Mouse (Mus musculus): ENCODE data around the gene Myl4. TPM values are rescaled to one million over a fixed set of nuclear protein-coding genes. Genes with fewer than 3 reads are reported as not detected.

The Myl4 gene
- polyA plus RNA-seq, 1 experiment from 2014 or later: 115 TPM

GRCm38 (mm10) chr11:104588513-104588912 lies 38.0 kb downstream of the Myl4 start:
- Histone ChIP-seq H3K27me3 (ENCODE audit: control insufficient read depth, insufficient read depth, low read depth, low read length) (no peaks in the 10 kb centered on the region), H3K4me1 (replicated peaks; ENCODE audit: control insufficient read depth, insufficient read depth, low read length) (peaks cover 11% of the 10 kb centered on the region), H3K36me3 (ENCODE audit: control insufficient read depth, insufficient read depth, low read length) (no peaks in the 10 kb centered on the region), H3K27ac (ENCODE audit: low read length) (no peak overlapping the region), H3K4me3 (ENCODE audit: low read length) (no peak overlapping the region), H3K9me3 (ENCODE audit: control insufficient read depth, low read length) (no peaks in the 10 kb centered on the region), H3K9ac (ENCODE audit: low read length) (no peak overlapping the region), H3K4me2 (ENCODE audit: low read depth, low read length) (no peak overlapping the region)
- ATAC-seq (ENCODE audit: low read depth): no peak
- 93% methylated on average over 2 of the region's 2 CpGs for WGBS

GRCm38 (mm10) chr11:104589570-104589969 lies 39.1 kb downstream of the Myl4 start:
- Histone ChIP-seq H3K27ac (ENCODE audit: low read length) (no peak overlapping the region), H3K9me3 (ENCODE audit: control insufficient read depth, low read length) (no peaks in the 10 kb centered on the region), H3K27me3 (ENCODE audit: control insufficient read depth, insufficient read depth, low read depth, low read length) (no peaks in the 10 kb centered on the region), H3K4me3 (ENCODE audit: low read length) (no peak overlapping the region), H3K36me3 (ENCODE audit: control insufficient read depth, insufficient read depth, low read length) (no peaks in the 10 kb centered on the region), H3K4me1 (replicated peaks; ENCODE audit: control insufficient read depth, insufficient read depth, low read length) (peaks cover 11% of the 10 kb centered on the region), H3K9ac (ENCODE audit: low read length) (no peak overlapping the region), H3K4me2 (ENCODE audit: low read depth, low read length) (no peak overlapping the region)
- WGBS: 76% methylated on average over 1 of the region's 1 CpGs
- no peak for ATAC-seq (ENCODE audit: low read depth)

- Histone ChIP-seq H3K27me3 (ENCODE audit: control insufficient read depth, insufficient read depth, low read depth, low read length) (no peaks in the 10 kb centered on the region), H3K4me2 (ENCODE audit: low read depth, low read length) (no peak overlapping the region), H3K9me3 (ENCODE audit: control insufficient read depth, low read length) (no peaks in the 10 kb centered on the region), H3K9ac (ENCODE audit: low read length) (no peak overlapping the region), H3K4me1 (replicated peaks; ENCODE audit: control insufficient read depth, insufficient read depth, low read length) (peaks cover 11% of the 10 kb centered on the region), H3K27ac (ENCODE audit: low read length) (no peak overlapping the region), H3K4me3 (ENCODE audit: low read length) (no peak overlapping the region), H3K36me3 (ENCODE audit: control insufficient read depth, insufficient read depth, low read length) (no peaks in the 10 kb centered on the region)
- under 1% methylated on average over 8 of the region's 8 CpGs for WGBS
- peak; percentile 86 for ATAC-seq (ENCODE audit: low read depth)
Observed at GRCm38 (mm10) chr11:104590148-104590547, 39.7 kb downstream of the Myl4 start.

- H3K27me3 ChIP-seq (ENCODE audit: control insufficient read depth, insufficient read depth, low read depth, low read length): no peaks in the 10 kb centered on the region
- no peak overlapping the region for H3K4me3 ChIP-seq (ENCODE audit: low read length)
- H3K36me3 ChIP-seq (ENCODE audit: control insufficient read depth, insufficient read depth, low read length): no peaks in the 10 kb centered on the region
- 0 out of 2 replicates have a peak overlapping the region, but pooled peaks have one; percentile 1 for H3K27ac ChIP-seq (ENCODE audit: low read length)
- H3K4me1 ChIP-seq (replicated peaks; ENCODE audit: control insufficient read depth, insufficient read depth, low read length): peaks cover 11% of the 10 kb centered on the region
- WGBS: 42% methylated on average over 13 of the region's 13 CpGs
- no peak overlapping the region for H3K4me2 ChIP-seq (ENCODE audit: low read depth, low read length)
- H3K9ac ChIP-seq (ENCODE audit: low read length): no peak overlapping the region
- ATAC-seq (ENCODE audit: low read depth): peak; percentile 49
- H3K9me3 ChIP-seq (ENCODE audit: control insufficient read depth, low read length): no peaks in the 10 kb centered on the region
Observed at GRCm38 (mm10) chr11:104592066-104592835, 41.8 kb downstream of the Myl4 start.

- H3K27ac ChIP-seq (ENCODE audit: low read length): no peak overlapping the region
Observed at GRCm38 (mm10) chr11:104596365-104596764, 45.9 kb downstream of the Myl4 start.

DNA sequence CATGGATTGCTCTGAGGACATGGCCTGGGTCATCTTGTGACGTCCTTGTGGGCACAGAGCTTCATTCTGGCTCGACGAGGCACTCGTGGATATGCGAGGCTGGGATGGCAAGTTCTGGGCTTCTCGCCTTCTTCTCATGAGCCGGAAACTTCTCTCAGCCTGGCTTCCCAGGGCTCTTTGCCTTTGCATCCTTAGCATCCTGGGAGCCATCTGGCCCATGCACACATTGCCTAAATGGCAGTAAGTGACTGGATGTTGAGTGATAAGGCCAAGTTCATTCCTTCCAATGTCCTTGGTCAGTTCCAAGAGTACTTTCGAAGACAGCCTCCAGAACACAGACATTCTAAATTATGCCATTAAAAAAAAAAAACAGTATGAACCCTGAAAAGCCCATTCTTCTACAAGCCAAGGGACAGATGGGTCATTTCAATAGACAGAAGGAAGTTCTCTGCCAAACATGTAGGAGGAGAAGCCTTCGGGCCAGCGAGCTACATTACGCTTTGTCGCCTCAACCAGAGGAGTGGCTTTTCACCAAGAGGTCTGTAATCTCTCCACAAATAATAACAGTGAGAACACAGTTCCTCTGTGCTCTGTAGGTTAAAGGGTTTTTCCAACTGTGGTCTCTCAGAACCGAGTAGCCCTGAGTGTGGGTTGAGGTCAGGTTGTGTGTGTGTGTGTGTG lies 48.9 kb downstream of the Myl4 start:
- Histone ChIP-seq H3K9me3 (ENCODE audit: control insufficient read depth, low read length) (no peaks in the 10 kb centered on the region), H3K4me2 (ENCODE audit: low read depth, low read length) (no peak overlapping the region), H3K36me3 (ENCODE audit: control insufficient read depth, insufficient read depth, low read length) (no peaks in the 10 kb centered on the region), H3K4me3 (ENCODE audit: low read length) (no peak overlapping the region), H3K27ac (ENCODE audit: low read length) (peak overlapping the region; percentile 53), H3K4me1 (replicated peaks; ENCODE audit: control insufficient read depth, insufficient read depth, low read length) (no peaks in the 10 kb centered on the region), H3K9ac (ENCODE audit: low read length) (no peak overlapping the region), H3K27me3 (ENCODE audit: control insufficient read depth, insufficient read depth, low read depth, low read length) (no peaks in the 10 kb centered on the region)
- 55% methylated on average over 13 of the region's 13 CpGs for WGBS
- ATAC-seq (ENCODE audit: low read depth): peak; percentile 80

More at GRCm38 (mm10) chr11:104596365-104596764, 45.9 kb downstream of the Myl4 start:
- WGBS: 62% methylated on average over 10 of the region's 10 CpGs
- H3K9ac ChIP-seq (ENCODE audit: low read length): no peak overlapping the region
- H3K4me2 ChIP-seq (ENCODE audit: low read depth, low read length): no peak overlapping the region
- ATAC-seq (ENCODE audit: low read depth): no peak
- H3K36me3 ChIP-seq (ENCODE audit: control insufficient read depth, insufficient read depth, low read length): no peaks in the 10 kb centered on the region
- H3K27me3 ChIP-seq (ENCODE audit: control insufficient read depth, insufficient read depth, low read depth, low read length): no peaks in the 10 kb centered on the region
- no peak overlapping the region for H3K4me3 ChIP-seq (ENCODE audit: low read length)
- peaks cover 5% of the 10 kb centered on the region for H3K4me1 ChIP-seq (replicated peaks; ENCODE audit: control insufficient read depth, insufficient read depth, low read length)
- no peaks in the 10 kb centered on the region for H3K9me3 ChIP-seq (ENCODE audit: control insufficient read depth, low read length)

GRCm38 (mm10) chr11:104600675-104601074 lies 50.2 kb downstream of the Myl4 start:
- H3K27ac ChIP-seq (ENCODE audit: low read length): no peak overlapping the region
- 53% methylated on average over 4 of the region's 4 CpGs for WGBS

GRCm38 (mm10) chr11:104604192-104604591 lies 53.7 kb downstream of the Myl4 start:
- Histone ChIP-seq H3K4me1 (replicated peaks; ENCODE audit: control insufficient read depth, insufficient read depth, low read length) (peaks cover 4% of the 10 kb centered on the region; the same call in 1 of the 2 replicates), H3K27ac (ENCODE audit: low read length) (no peak overlapping the region), H3K4me2 (ENCODE audit: low read depth, low read length) (no peak overlapping the region), H3K36me3 (ENCODE audit: control insufficient read depth, insufficient read depth, low read length) (no peaks in the 10 kb centered on the region), H3K9me3 (ENCODE audit: control insufficient read depth, low read length) (no peaks in the 10 kb centered on the region), H3K9ac (ENCODE audit: low read length) (no peak overlapping the region), H3K4me3 (ENCODE audit: low read length) (no peak overlapping the region), H3K27me3 (ENCODE audit: control insufficient read depth, insufficient read depth, low read depth, low read length) (no peaks in the 10 kb centered on the region; the same call in 1 of the 2 replicates)
- ATAC-seq (ENCODE audit: low read depth): no peak
- 56% methylated on average over 6 of the region's 6 CpGs for WGBS

More at GRCm38 (mm10) chr11:104600675-104601074, 50.2 kb downstream of the Myl4 start:
- Histone ChIP-seq H3K36me3 (ENCODE audit: control insufficient read depth, insufficient read depth, low read length) (no peaks in the 10 kb centered on the region), H3K4me1 (replicated peaks; ENCODE audit: control insufficient read depth, insufficient read depth, low read length) (no peaks in the 10 kb centered on the region), H3K9me3 (ENCODE audit: control insufficient read depth, low read length) (no peaks in the 10 kb centered on the region), H3K4me3 (ENCODE audit: low read length) (no peak overlapping the region), H3K4me2 (ENCODE audit: low read depth, low read length) (no peak overlapping the region), H3K9ac (ENCODE audit: low read length) (no peak overlapping the region), H3K27me3 (ENCODE audit: control insufficient read depth, insufficient read depth, low read depth, low read length) (no peaks in the 10 kb centered on the region)
- ATAC-seq (ENCODE audit: low read depth): no peak

DNA sequence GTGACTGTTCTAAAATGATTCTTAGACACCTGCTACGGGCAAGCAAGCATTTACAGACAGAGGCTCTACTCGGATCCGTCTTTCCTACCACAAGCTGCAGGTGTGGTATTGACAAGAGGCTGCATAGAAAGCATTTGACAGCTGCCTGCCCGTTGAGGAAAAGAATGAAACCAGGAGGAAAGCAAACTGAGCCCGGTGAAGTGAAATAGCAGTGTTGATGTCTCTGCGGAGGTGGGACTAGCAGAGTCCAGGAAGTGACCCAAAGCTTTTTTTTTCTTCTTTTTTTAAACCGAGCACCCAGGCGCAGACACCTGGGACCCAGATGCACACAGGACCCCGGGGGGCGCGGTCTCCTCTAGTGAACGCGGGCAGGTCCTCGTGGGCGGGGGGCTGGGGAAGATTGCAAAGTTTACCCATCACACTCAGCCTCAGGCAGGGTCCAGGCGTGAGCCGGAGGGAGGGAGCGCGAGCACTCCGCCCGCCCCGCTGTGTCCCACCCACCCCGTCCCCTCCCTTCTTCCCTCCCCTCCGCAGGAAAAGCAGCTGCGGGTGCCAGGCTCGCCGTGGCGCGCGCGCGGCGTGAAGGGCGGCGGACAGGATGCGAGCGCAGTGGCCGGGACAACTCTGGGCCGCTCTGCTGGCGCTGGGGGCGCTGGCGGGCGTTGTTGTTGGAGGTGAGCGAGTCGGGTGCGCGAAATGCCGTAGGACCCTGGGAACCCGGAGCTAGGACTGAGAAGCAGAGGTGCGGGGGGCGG lies 57.2 kb downstream of the Myl4 start, which contains the start of gene Itgb3:
Gene Itgb3 (plus strand): TSS at position 510 of the 755 bp plus-strand sequence.
- Histone ChIP-seq H3K27ac (ENCODE audit: low read length) (peak within 1 kb of the TSS; percentile 31; the same call in 1 of the 2 replicates), H3K36me3 (ENCODE audit: control insufficient read depth, insufficient read depth, low read length) (no peaks in the 10 kb centered on the region), H3K9ac (ENCODE audit: low read length) (peak within 1 kb of the TSS; percentile 63), H3K4me1 (replicated peaks; ENCODE audit: control insufficient read depth, insufficient read depth, low read length) (peaks cover 4% of the 10 kb centered on the region; the same call in 1 of the 2 replicates), H3K27me3 (ENCODE audit: control insufficient read depth, insufficient read depth, low read depth, low read length) (peaks cover 2% of the 10 kb centered on the region; the same call in 1 of the 2 replicates), H3K4me3 (ENCODE audit: low read length) (peak within 1 kb of the TSS; percentile 56), H3K4me2 (ENCODE audit: low read depth, low read length) (peak within 1 kb of the TSS; percentile 83), H3K9me3 (ENCODE audit: control insufficient read depth, low read length) (no peaks in the 10 kb centered on the region)
- under 1% methylated on average over 50 of the region's 51 CpGs for WGBS
- peak; percentile 90 for ATAC-seq (ENCODE audit: low read depth)
